Mouse (Mus musculus): ENCODE measurements around the gene Mtmr6.

Gene Mtmr6

DNA sequence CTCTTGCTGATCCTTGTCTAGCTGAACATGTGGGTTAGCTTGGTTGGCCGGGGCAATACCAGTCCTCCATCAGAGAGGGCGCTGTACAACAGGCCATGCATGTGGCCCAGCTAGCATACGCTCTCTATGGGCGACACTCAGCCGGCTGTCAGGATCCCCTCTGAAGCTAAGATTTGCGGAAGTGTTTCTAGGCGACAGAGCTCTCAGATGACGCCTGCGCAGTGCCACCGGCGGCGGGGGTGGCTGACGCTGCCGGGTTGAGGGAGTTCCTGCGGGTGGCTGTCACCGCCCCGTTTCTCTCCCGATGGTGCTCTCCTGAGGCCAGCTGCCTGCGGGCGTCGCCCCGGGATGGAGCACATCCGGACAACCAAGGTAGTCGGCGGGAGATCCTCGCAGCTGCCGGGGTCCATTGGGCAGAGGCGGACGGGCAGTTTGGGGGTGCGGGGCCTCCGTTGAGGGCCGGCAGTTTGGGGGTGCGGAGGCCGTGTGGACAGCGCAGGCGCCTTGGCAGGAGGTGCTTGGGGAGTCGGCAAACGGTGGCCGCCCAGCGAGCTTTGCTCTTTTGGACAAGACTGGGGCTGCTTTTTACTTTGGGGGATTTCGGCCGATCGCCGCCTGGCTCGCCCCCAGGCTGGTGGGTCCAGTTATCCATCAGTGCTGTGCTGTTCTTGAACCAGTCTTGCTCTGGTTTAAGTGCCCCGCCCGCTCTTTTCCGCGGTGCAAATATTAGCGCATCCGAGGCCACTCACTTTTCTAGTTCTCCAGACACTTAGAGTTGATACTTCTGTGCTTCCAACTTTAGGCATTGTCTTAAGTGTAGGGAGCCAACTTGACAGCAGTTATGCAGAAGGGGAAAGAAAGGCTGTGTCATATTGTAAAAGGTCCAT, at the start of gene Mtmr6:
Gene Mtmr6 (plus strand): TSS at position 239 of the 887 bp plus-strand sequence.
- CTCF ChIA-PET = interaction anchor here (0.6 to 1.2 kb wide), 2 partner anchors 12 to 506 kb away, joined by 5 to 7 read pairs; no protein-coding TSS in a partner anchor

GRCm38 (mm10) chr14:60216125-60216524, 48.9 kb upstream of the Mtmr6 start:
- CTCF ChIA-PET = no interaction called here

DNA sequence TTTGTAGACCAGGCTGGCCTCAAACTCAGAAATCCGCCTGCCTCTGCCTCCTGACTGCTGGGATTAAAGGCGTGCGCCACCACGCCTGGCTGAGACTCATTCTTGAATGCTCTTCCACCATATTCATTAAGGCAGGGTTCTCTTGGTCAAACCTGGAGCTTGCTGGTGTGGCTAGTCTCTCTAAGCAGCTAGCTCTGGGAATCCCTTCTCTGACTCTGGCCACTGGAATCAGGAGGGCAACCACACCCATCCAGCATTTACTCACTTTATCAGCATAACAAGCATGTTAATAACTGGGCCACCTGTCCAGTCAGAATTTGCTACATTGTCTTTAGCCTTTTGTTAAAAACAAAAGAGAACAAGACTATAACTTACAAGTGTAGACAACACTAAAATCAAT, 47.4 kb upstream of the Mtmr6 start:
- CTCF ChIA-PET = no interaction called here

- CTCF ChIA-PET = no interaction called here
These were observed 45.1 kb upstream of the Mtmr6 start for GRCm38 (mm10) chr14:60219886-60220285.

DNA sequence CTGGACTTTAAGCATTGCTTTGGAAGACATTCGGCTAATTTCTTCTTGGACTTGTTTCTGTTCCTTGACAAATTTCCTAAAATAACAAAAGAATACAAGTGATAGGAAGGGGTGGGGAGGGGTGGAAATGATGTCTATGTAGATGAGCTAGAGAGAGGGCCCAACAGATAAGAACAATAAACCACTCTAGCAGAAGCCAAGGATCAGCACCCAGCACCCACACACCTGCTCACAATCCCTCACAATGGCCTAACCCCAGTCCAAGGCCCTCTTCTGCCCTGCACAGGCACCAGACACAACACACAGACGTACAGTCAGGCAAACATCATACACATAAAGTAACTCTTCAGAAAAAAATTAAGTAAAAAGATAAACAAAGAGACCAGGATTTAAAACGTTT, 26.5 kb upstream of the Mtmr6 start:
- CTCF ChIA-PET = interaction anchor here (0.7 kb wide), 1 partner anchor 591 kb away, joined by 4 read pairs; no protein-coding TSS in a partner anchor

DNA sequence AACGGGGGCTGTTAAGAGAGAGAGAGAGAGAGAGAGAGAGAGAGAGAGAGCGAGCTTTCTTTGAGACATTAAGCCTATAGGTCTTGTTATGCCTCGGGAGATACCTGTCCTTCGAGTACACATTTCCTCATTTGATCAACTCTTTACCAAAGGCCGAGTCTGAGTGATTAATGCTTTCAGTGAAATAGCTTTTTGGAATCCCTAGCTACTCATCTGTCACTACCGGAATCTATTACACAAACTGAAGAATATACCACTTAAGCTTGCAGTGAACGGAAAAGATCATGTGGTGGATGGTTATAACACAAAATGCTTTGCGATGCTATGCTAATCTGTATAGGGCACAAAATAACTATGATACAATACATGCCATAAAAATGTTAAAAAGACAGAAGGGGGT, 14.7 kb upstream of the Mtmr6 start:
- CTCF ChIA-PET = no interaction called here

GRCm38 (mm10) chr14:60250879-60251278, 14.1 kb upstream of the Mtmr6 start:
- CTCF ChIA-PET = no interaction called here

DNA sequence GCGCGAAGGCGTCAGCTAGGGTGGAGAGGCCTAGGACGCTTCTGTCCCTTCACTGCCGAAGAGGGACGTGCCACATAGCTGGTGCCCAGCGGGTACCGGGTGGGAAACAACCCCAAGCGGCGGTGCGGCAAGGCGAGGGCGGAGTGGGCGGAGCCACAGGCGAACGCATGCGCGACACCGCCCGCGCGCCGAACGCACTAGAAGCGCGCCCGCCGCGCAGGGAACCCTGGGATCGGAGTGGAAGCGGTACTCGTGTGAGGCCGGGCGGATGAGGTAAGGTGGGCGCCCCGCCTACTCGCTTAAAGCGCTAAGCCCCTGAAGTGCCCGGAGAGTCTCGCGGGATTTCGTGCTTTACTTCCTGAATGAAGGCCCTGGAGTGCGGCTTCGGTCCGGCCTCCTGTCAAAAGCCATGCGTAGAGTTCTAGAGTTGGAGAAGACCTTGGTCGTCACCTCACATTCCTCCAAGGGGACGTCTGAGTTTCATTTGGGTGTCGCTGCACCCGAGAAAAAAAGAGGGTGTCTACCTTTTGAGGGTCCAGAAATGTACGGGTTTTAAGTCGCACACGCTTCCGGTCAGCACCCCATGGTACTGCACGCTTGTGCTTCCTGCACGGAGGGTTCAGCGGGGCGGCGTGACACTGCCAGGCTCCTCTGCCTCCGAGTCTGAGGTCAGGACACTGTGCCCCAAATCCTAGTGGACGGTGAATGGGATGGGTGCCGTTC, 13.6 kb upstream of the Mtmr6 start, which contains the start of the genes Nupl1 and Gm49336:
Gene Nupl1 (minus strand): TSS at position 151 of the 723 bp plus-strand sequence.
Gene Gm49336 (minus strand): TSS at position 227 of the 723 bp plus-strand sequence.
- CTCF ChIA-PET = no interaction called here

DNA sequence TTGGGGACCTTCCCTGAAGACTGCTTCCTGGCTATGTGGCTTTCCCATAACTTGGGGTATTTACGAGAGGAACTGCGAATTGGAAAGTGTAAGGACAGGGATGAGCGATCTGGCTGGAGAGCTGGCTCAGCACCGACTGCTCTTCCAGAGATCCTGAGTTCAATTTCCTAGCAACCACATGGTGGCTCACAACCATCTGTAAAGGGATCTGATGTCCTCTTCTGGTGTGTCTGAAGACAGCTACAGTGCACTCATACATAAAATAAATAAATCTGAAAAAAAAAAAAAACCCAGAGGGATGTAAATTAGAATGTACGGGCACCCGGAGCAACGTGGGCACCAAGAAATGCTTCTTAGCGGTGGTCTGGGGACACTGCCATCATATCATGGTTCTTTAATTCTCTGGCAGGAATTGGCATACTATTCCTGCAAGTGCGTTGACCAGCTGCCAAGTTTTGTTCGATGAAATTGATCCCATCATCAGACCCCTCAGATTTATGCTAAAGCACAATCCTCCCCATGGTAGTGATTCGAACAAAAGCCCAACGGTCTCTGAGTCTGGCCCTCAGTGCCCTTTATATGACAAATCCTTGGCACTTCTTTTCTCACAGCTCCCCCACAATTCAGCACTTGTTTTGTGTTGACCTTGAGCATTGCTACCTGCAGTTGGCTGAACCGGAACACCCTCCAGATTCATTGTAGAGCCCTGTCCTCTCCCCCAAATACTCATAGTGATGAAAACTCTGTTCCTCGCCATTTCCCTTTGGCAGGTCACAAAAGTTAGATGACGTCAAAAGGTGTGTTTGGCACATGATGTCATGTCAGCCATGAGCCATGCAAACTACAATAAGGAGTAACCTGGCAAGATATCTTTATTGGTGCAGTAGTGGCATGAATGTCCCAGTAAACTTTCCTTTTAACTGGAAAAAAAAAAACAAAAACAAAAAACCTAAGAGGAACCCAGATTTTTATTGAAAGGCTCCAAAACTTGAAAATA, 12.7 kb upstream of the Mtmr6 start:
- CTCF ChIA-PET = interaction anchor here (0.8 kb wide), 1 partner anchor 12 kb away, joined by 5 read pairs; no protein-coding TSS in a partner anchor

- CTCF ChIA-PET = interaction anchor here (0.8 kb wide), 1 partner anchor 11 kb away, joined by 5 read pairs; no protein-coding TSS in a partner anchor
These were observed 11.6 kb upstream of the Mtmr6 start for GRCm38 (mm10) chr14:60253466-60253865.

DNA sequence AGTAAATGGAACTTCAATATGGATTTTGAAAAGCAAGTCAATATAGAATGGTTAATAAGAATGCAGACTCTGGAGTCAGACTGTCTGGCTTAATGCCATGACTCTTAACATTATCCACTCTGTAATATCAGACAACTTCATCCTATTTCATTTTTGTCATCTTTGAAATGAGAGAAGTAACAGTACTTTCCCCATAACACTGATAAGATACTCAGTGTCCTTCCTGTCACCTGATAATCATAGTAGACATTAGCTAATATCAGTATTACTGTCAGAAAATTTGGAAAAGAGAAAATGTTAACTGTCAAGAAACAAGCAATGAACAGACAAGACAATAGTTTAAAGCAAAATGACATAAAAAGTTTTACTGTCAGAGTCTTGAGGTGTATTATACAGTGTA, 10.3 kb upstream of the Mtmr6 start:
- CTCF ChIA-PET = no interaction called here

GRCm38 (mm10) chr14:60256356-60256755, 8.7 kb upstream of the Mtmr6 start:
- CTCF ChIA-PET = interaction anchor here (0.6 kb wide), 1 partner anchor 13 kb away, joined by 3 read pairs; no protein-coding TSS in a partner anchor

GRCm38 (mm10) chr14:60257101-60257500, 7.9 kb upstream of the Mtmr6 start:
- CTCF ChIA-PET = no interaction called here

DNA sequence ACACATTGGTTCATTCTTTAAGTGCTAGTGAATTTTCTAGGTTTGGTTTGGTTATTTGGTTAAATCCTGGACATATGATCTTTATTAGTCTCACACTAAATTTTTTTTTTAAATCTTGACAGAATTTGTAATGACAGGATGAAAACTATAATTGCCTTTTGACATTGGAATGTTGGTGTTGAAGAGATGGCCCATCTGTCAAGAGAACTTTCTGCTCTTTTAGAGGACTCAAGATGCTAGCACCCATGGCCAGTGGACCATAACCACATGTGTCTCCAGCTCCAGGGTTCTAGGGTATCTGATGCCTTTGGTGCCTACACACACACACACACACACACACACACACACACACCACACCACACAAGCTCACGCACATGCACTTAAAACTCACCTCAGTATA, 7.2 kb upstream of the Mtmr6 start:
- CTCF ChIA-PET = no interaction called here

DNA sequence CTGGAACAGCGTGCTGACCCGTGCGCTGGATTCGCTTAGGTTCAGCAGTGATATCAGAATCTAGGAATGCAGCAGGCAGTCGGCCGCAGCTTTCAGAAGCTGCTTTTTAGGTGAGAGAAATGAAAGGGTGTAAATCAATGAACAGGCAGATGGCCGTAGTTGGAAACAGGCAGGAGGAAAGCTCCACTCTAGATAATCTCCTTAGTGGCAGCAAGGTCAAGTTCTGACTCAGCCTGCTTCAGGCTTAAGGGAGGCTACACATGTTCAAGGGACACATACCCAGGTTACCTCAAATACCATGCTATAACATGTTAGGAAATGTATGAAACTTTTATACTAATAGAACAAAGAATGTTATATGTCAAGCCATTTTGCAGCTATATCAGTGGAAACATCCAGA, 2.7 kb upstream of the Mtmr6 start:
- CTCF ChIA-PET = no interaction called here

GRCm38 (mm10) chr14:60269333-60269732, 4.3 kb downstream of the Mtmr6 start:
- CTCF ChIA-PET = no interaction called here

DNA sequence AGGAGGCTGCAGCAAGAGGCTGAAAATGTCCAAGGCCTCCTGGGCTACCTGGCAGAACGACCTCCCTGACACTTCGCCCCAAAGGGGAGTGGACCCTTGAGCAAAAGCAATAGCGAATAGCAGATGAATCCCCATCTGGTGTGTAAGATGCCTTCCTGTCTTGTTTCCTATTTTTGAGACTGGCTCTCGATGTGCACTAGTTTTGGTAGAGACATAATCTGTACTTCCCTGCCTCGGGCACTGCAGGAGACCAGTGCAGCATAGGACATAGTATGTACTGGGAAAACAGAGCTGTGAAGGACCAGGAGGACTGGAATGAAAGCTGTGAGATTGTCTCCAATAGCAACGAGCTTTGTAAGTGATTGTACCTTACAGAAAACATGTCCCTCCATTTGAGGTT, 8.3 kb downstream of the Mtmr6 start:
- CTCF ChIA-PET = interaction anchor here (0.6 to 1.0 kb wide), 2 partner anchors 12 to 24 kb away, joined by 3 to 6 read pairs; no protein-coding TSS in a partner anchor

GRCm38 (mm10) chr14:60275301-60276276, 10.6 kb downstream of the Mtmr6 start:
- CTCF ChIA-PET = no interaction called here

- CTCF ChIA-PET = no interaction called here
These were observed 21.3 kb downstream of the Mtmr6 start for GRCm38 (mm10) chr14:60286194-60286863.

Measured in spleen, embryonic (tissue).